Mouse (Mus musculus) limb, embryonic 13.5 days (tissue): ENCODE data around the gene Hoxa4. TPM values are rescaled to one million over a fixed set of nuclear protein-coding genes. Genes with fewer than 3 reads are reported as not detected.

Source experiments
- ATAC-seq: fragments of 200-750 bp; cut with Nextera tagmentation; 2 replicates; pipeline ENCODE4 v1.8.0; 2017; ENCODE audit warnings: low read depth, moderate number of reproducible peaks, moderate TSS enrichment; ENCODE audit not compliant: low FRiP score
- H3K27ac ChIP-seq: fragments of 300-500 bp; sonication (generic); 2 replicates; pipeline ENCODE4 v1.5.1; 2015; ENCODE audit warnings: inconsistent platforms, mild to moderate bottlenecking, moderate library complexity
- H3K27me3 ChIP-seq: fragments of 300-500 bp; sonication (generic); 2 replicates; pipeline ENCODE4 v1.6.1; 2015; ENCODE audit warnings: mild to moderate bottlenecking, inconsistent platforms
- H3K36me3 ChIP-seq: fragments of 300-500 bp; sonication (generic); 2 replicates; pipeline ENCODE4 v1.6.1; 2015; ENCODE audit warnings: inconsistent platforms, mild to moderate bottlenecking, moderate library complexity
- H3K4me1 ChIP-seq: fragments of 300-500 bp; sonication (generic); 2 replicates; pipeline ENCODE4 v1.6.1; 2015; ENCODE audit warnings: inconsistent platforms
- H3K4me2 ChIP-seq: fragments of 300-500 bp; sonication (generic); replicated peaks from 2 replicates; pipeline ENCODE4 v1.6.1; 2015; ENCODE audit warnings: inconsistent platforms, mild to moderate bottlenecking, moderate library complexity
- H3K4me3 ChIP-seq: fragments of 300-500 bp; sonication (generic); 2 replicates; pipeline ENCODE4 v1.5.1; 2015; ENCODE audit warnings: moderate library complexity, mild to moderate bottlenecking, inconsistent platforms
- H3K9ac ChIP-seq: fragments of 300-500 bp; sonication (generic); 2 replicates; pipeline ENCODE4 v1.6.1; 2015; ENCODE audit warnings: mild to moderate bottlenecking, inconsistent platforms
- H3K9me3 ChIP-seq: fragments of 300-500 bp; sonication (generic); 2 replicates; pipeline ENCODE4 v1.6.1; 2016; ENCODE audit warnings: inconsistent platforms
- WGBS: fragments of 180-500 bp; shearing (Covaris S2); methylation state at CpG from one replicate; pipeline ENCODE4 v1.1.7; 2015; 5-methylcytosine and 5-hydroxymethylcytosine counted together
- polyA plus RNA-seq: library from polyadenylated mRNA; unstranded; fragments of >200 nt; fragmentation: Nextera tagmentation; extraction: Ambion mirVana; gene quantifications from 2 replicates; pipeline ENCODE4 v1.2.1, GENCODE M21; 2015

Hoxa4 gene
- polyA plus RNA-seq, 1 experiment from 2014 or later: 0.52 TPM

- under 1% methylated on average over 61 of the region's 68 CpGs for WGBS
- ATAC-seq: peak; percentile 68
- H3K4me3 ChIP-seq: peak overlapping the region; percentile 95
- H3K4me2 ChIP-seq: peak overlapping the region; percentile 75
- H3K27me3 ChIP-seq: no peaks in the 10 kb centered on the region
- H3K36me3 ChIP-seq: peaks cover 33% of the 10 kb centered on the region
- H3K27ac ChIP-seq: peak overlapping the region; percentile 100
- H3K4me1 ChIP-seq: peaks cover 22% of the 10 kb centered on the region
- no peaks in the 10 kb centered on the region for H3K9me3 ChIP-seq
- peak overlapping the region; percentile 100 for H3K9ac ChIP-seq
Observed at GRCm38 (mm10) chr6:52234428-52235140, 43.0 kb upstream of the Hoxa4 start.

DNA sequence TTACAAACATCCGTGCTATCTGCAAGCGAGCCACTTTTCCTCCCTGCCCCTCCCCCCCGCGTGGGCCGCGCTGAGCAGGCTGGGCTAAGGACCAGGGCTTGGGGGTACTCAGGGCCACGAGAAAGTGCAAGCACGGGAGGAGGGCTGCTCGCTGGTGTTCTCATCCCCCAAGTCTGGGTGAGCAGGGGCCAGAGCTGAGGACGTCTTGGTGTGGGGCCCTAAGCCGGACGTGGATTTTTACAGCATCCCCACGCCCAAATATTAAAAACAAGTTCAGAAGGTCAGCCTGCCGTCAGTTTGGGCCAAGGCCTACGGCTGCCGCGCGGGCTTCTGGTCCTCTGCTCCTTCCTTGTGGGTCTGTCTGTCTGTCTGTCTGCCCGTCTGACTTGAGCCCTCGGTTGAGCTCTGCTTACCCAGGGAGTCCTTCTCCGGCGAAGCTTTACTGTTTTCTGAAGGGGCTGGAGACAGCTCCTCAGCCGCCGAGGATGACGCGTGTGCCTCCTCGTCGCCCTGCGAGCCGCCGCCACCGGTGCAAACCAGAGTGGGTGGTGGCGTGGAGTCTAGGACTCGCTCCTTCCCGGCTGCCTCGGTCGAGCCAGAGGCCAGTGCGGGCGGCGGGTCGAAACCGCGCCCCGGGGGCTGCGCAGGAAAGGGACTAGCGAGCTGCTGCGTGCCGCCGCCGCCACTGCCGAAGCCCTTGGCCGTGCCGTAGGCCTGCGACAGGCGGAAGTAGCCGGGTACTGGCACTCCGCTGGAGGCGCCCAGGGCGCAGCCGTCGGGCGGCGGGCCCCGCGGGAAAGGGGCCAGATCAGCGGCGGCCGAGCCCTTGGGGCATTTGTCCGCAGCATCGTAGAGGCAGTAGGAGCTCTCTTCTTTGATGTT lies 42.2 kb upstream of the Hoxa4 start:
- peak overlapping the region; percentile 100 for H3K27ac ChIP-seq
- peak overlapping the region; percentile 75 for H3K4me2 ChIP-seq
- H3K4me1 ChIP-seq: peaks cover 22% of the 10 kb centered on the region
- no peaks in the 10 kb centered on the region for H3K9me3 ChIP-seq
- under 1% methylated on average over 70 of the region's 70 CpGs for WGBS
- peak; percentile 45 for ATAC-seq
- H3K9ac ChIP-seq: peak overlapping the region; percentile 100
- H3K36me3 ChIP-seq: peaks cover 35% of the 10 kb centered on the region
- no peaks in the 10 kb centered on the region for H3K27me3 ChIP-seq
- H3K4me3 ChIP-seq: peak overlapping the region; percentile 95

GRCm38 (mm10) chr6:52232984-52233545 lies 41.5 kb upstream of the Hoxa4 start:
- peaks cover 35% of the 10 kb centered on the region for H3K36me3 ChIP-seq
- H3K9me3 ChIP-seq: no peaks in the 10 kb centered on the region
- H3K4me1 ChIP-seq: peaks cover 22% of the 10 kb centered on the region
- peak overlapping the region; percentile 75 for H3K4me2 ChIP-seq
- ATAC-seq: no peak
- peak overlapping the region; percentile 100 for H3K27ac ChIP-seq
- H3K9ac ChIP-seq: peak overlapping the region; percentile 100
- no peaks in the 10 kb centered on the region for H3K27me3 ChIP-seq
- peak overlapping the region; percentile 95 for H3K4me3 ChIP-seq
- WGBS: 1% methylated on average over 23 of the region's 23 CpGs

DNA sequence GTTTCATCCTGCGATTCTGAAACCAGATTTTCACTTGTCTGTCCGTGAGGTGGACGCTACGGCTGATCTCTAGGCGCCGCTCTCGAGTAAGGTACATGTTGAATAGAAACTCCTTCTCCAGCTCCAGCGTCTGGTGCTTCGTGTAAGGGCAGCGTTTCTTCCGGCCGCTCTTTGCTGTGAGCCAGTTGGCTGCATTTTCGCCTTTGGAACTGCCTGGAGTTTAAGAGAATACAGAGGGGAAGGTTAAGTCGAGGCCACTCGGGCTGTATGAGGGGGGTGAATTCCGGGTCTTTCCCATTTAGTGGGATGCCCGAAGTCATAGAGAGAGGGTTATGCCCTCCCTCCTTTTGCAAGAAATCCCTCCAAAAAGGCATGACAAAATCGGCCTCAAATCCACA lies 41.0 kb upstream of the Hoxa4 start:
- H3K4me1 ChIP-seq: peaks cover 25% of the 10 kb centered on the region
- peaks cover 35% of the 10 kb centered on the region for H3K36me3 ChIP-seq
- peak overlapping the region; percentile 75 for H3K4me2 ChIP-seq
- H3K27me3 ChIP-seq: no peaks in the 10 kb centered on the region
- ATAC-seq: no peak
- peak overlapping the region; percentile 100 for H3K9ac ChIP-seq
- peak overlapping the region; percentile 100 for H3K27ac ChIP-seq
- no peaks in the 10 kb centered on the region for H3K9me3 ChIP-seq
- H3K4me3 ChIP-seq: peak overlapping the region; percentile 95
- WGBS: under 1% methylated on average over 18 of the region's 18 CpGs

GRCm38 (mm10) chr6:52231885-52232567 lies 40.5 kb upstream of the Hoxa4 start:
- WGBS: under 1% methylated on average over 18 of the region's 18 CpGs
- Histone ChIP-seq H3K9ac (peak overlapping the region; percentile 100), H3K4me1 (peaks cover 28% of the 10 kb centered on the region), H3K27me3 (no peaks in the 10 kb centered on the region), H3K4me3 (peak overlapping the region; percentile 95), H3K4me2 (peak overlapping the region; percentile 75), H3K9me3 (no peaks in the 10 kb centered on the region), H3K27ac (peak overlapping the region; percentile 100), H3K36me3 (peaks cover 35% of the 10 kb centered on the region)
- no peak for ATAC-seq

DNA sequence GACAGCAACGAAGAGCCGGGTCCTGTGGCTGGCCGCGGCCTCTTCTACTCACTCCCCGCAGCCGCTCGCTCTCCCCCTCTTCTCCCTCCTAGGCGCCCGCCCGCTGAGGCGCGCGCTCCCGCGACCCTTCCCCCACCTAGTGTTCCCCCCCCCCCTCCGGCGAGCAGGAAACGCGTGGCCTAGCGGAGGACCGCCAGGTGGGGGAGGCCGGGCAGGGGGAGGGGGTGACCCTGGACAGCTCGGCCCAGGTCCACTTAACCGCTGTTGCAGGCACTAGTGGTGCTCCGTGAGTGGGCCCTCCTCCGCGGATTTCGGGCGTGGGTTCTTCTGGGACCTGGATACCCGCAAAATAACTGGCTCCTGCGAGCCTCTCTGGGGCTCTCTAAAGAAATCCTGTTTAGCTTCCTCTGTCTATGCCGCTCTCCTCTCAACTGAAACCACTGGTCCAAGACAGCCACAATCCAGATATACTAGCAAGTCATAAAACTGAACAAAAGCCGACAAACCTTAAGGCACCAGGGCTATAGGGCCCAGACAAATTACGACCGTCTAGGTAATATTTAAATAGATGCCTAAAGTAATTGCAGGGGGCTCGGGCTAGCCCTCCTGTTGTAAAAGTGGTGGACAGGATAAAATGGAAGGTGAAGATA lies 39.1 kb upstream of the Hoxa4 start, which contains the start of gene Hoxa9:
TSS of gene Hoxa9 (minus strand) at position 574 of the 650 bp plus-strand sequence.
- WGBS: under 1% methylated on average over 24 of the region's 36 CpGs
- H3K4me3 ChIP-seq: peak within 1 kb of the TSS; percentile 95

DNA sequence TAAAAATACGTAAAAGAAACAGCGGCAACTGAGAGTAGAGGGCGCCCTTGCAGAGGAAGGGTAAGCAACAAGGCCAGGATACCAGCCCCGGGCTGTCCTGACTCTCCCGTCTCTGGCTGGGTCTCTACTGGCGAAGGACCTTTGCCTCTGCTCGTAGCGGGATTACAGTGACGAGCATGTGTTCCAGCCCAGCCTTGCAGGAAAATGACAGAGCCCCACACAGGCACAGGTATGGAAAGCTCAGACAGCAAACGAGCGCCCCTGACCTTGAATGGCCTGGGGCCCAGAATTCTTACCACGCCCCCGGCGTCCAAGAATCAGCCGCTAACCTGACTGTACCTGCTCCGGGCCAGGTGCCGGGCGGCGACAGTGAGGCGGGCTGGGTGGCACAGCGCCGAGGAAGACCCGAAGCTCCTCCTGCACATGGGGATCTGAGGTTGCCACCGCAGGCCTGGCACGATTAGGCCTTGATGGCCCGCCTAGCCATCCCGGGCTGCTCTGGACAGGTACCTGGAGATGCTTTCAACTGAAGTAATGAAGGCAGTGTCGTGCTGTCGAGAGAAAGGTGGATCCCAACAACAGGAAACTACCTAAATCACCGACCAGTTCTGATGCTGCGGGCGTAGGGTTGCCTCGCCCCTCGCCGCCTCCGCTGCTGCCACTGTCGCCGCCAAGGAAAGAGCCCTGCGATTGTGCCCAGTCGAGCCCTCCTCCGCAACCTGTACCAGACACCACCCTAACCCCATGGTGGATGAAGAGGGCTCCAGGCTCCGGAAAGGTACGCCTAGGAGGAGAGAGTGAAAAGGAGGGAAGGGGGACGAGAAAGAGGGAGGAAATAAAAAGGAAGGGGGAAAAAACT lies 38.2 kb upstream of the Hoxa4 start:
- Histone ChIP-seq H3K4me2 (peak overlapping the region; percentile 89), H3K27ac (peak overlapping the region; percentile 99), H3K4me3 (peak overlapping the region; percentile 95), H3K4me1 (peaks cover 12% of the 10 kb centered on the region), H3K36me3 (peaks cover 40% of the 10 kb centered on the region), H3K9ac (peak overlapping the region; percentile 99), H3K27me3 (no peaks in the 10 kb centered on the region), H3K9me3 (no peaks in the 10 kb centered on the region)
- ATAC-seq: no peak
- under 1% methylated on average over 44 of the region's 44 CpGs for WGBS

More for the DNA sequence above, 39.1 kb upstream of the Hoxa4 start, which contains the start of gene Hoxa9:
- Histone ChIP-seq H3K27ac (peak within 1 kb of the TSS; percentile 100), H3K4me1 (peaks cover 19% of the 10 kb centered on the region), H3K27me3 (no peaks in the 10 kb centered on the region), H3K9me3 (no peaks in the 10 kb centered on the region), H3K36me3 (peaks cover 31% of the 10 kb centered on the region), H3K4me2 (peak within 1 kb of the TSS; percentile 89), H3K9ac (peak within 1 kb of the TSS; percentile 100)
- peak; percentile 25; the same call in 1 of the 2 replicates for ATAC-seq

DNA sequence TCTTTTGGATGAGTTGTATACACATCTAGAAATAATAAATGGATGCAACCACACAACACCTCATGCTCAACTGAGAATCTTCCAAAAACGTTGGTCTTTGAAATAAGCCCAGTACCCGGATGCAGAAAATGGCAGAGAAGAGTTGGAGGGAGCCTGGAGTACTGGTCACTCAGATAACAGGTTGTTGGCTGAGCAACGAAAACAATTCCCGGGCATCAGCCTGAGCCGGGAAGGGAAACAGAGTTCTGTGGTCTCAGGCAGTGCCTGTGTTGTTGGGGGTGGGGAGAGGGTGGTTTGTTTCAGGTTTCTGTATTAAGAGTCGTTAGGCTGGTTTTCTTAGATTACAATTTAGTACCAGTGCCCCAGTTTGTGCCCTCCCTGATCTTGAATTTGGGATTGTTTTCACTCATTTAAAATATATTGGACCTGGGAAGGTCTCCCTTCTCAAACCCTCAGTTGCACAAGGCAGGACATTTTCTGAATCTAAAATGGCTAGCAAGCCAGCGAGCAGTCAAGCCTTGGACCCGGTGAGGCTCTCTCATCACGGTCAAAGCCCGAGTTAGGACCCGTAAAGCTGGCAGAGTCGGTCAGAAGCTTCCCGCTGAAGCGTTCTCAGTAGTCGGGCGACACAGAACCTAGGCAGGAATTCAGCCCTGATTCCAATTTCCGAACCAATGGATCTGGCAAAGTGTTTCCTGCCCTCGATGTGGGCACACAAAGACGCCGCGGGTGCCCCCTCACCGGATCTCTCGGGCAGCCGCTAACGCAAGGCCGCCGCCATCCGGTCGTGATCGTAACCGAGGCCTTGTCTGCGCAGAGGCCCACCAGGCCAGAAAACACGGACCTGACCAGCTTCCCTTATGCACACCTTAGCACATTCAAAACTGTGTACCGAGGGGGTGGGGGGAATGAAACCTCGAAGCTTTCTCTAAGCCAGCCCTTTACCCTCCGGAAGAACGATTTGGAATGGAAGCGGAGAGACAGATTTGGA lies 37.2 kb upstream of the Hoxa4 start:
- WGBS: under 1% methylated on average over 38 of the region's 38 CpGs
- Histone ChIP-seq H3K27me3 (no peaks in the 10 kb centered on the region), H3K9ac (peak overlapping the region; percentile 99), H3K36me3 (peaks cover 41% of the 10 kb centered on the region), H3K4me1 (peaks cover 12% of the 10 kb centered on the region), H3K4me2 (peak overlapping the region; percentile 89), H3K4me3 (peak overlapping the region; percentile 95), H3K27ac (peak overlapping the region; percentile 99), H3K9me3 (no peaks in the 10 kb centered on the region)
- no peak for ATAC-seq

DNA sequence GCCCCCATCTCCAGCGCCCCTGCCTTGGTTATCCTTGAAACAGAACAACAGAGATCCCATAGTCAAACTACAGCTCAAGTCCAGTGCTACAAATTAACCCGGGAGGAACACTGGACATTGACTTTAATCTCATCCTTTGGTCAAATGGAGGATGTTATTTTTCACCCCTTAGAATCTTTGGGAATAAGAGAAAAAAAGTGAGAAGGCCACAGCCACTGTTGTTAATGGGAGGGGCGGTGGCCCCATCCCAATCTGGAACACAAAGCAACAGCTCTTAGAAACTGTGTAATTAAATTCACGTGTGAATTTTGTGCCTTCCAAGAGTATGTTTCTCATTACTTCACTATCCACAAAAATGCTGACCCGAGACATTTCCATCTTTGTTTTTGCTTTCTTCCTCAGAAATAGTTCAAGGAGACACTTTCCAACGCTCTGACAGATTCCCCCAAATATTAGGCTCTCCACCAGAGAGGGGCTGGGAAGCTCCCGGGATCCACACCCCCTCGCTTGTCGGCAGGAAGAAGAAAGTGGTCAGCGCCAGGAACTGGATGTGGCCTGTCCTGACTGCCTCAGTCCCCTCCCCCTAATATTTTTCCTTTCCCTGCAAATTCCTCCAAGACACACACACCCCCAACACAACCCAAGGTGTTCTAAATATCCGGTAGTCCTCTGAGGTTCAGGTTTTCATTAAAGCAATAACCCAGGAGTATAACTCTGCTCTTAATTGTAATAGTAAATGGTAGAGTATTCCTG lies 36.1 kb upstream of the Hoxa4 start:
- Histone ChIP-seq H3K4me3 (peak overlapping the region; percentile 86), H3K36me3 (peaks cover 38% of the 10 kb centered on the region), H3K27ac (peak overlapping the region; percentile 99), H3K9ac (peak overlapping the region; percentile 99), H3K9me3 (no peaks in the 10 kb centered on the region), H3K27me3 (no peaks in the 10 kb centered on the region), H3K4me1 (peaks cover 12% of the 10 kb centered on the region), H3K4me2 (peak overlapping the region; percentile 93)
- 3% methylated on average over 11 of the region's 11 CpGs for WGBS
- ATAC-seq: no peak
